Mouse (Mus musculus) C2C12 (cell line): Measurements from ENCODE around the gene 9230104L09Rik. TPM values are rescaled to one million over a fixed set of nuclear protein-coding genes. Genes with fewer than 3 reads are reported as not detected.

Experiments used
- H3K27me3 ChIP-seq: one replicate; pipeline ENCODE4 v1.6.1; 2011; ENCODE audit not compliant: control insufficient read depth, insufficient read depth, insufficient read length
- H3K36me3 ChIP-seq: one replicate; pipeline ENCODE4 v1.6.1; 2011; ENCODE audit not compliant: control insufficient read depth, insufficient read depth
- H3K4me3 ChIP-seq: one replicate; pipeline ENCODE4 v1.5.1; 2011; ENCODE audit warnings: mild to moderate bottlenecking, control low read depth; ENCODE audit not compliant: poor library complexity, insufficient read depth, severe bottlenecking
- H3K79me2 ChIP-seq: one replicate; pipeline ENCODE4 v1.6.1; 2011; ENCODE audit not compliant: control insufficient read depth, insufficient read depth
- H3K79me3 ChIP-seq: one replicate; pipeline ENCODE4 v1.6.1; 2011; ENCODE audit warnings: low read depth, control low read depth
- H3ac ChIP-seq: one replicate; pipeline ENCODE3; 2011; ENCODE audit warnings: low read depth; ENCODE audit not compliant: control insufficient read depth, insufficient read length
- CEBPB ChIP-seq: IDR thresholded peaks from one replicate; pipeline ENCODE4 v1.6.1; 2011; ENCODE audit warnings: low read depth, mild to moderate bottlenecking, control low read depth, moderate library complexity
- CTCF ChIP-seq: IDR thresholded peaks from one replicate; pipeline ENCODE4 v1.5.1; 2011; ENCODE audit not compliant: control insufficient read depth, insufficient read depth, insufficient read length
- FOSL1 ChIP-seq: IDR thresholded peaks from one replicate; pipeline ENCODE4 v1.8.0; 2011; ENCODE audit warnings: mild to moderate bottlenecking, low read length; ENCODE audit not compliant: poor library complexity, insufficient read depth, severe bottlenecking
- MAX ChIP-seq: IDR thresholded peaks from one replicate; pipeline ENCODE4 v1.6.1; 2011; ENCODE audit warnings: mild to moderate bottlenecking, control low read depth
- MYOD1 ChIP-seq: IDR thresholded peaks from one replicate; pipeline ENCODE4 v1.6.1; 2011; ENCODE audit warnings: low read depth; ENCODE audit not compliant: control insufficient read depth, insufficient read length
- MYOG ChIP-seq: IDR thresholded peaks from one replicate; pipeline ENCODE4 v1.6.1; 2011; ENCODE audit not compliant: control insufficient read depth, insufficient read length; ENCODE audit errors: extremely low read depth
- USF1 ChIP-seq: IDR thresholded peaks from one replicate; pipeline ENCODE4 v1.6.1; 2011; ENCODE audit warnings: low read depth, mild to moderate bottlenecking, control low read depth, moderate library complexity
- polyA plus RNA-seq: library from polyadenylated mRNA; unstranded; fragments of >200 nt; fragmentation: generic; extraction: Trizol; gene quantifications from one replicate; pipeline ENCODE4 v1.2.1, GENCODE M21; 2012; ENCODE audit warnings: missing spikeins

Gene 9230104L09Rik
- polyA plus RNA-seq, 1 experiment = not detected

DNA sequence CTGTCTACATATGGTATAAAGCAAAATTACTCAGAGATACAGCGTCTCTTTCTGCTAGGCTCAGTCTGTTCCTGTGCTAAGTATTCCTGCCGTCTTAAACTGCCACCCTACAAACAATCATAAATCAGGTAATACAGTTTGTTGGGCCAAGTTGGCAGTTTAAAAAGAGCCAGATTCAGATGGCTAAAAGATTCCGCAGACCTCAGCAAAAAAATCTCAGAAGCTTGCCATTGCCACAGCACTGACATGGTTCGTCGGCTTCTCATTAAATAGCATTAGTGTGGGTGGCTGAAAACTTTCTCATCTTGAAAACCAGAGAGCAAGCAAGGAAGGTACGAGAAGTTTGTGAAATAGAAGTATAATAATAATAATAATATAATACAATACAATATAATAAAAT lies 58.1 kb downstream of the 9230104L09Rik start:
- Histone ChIP-seq H3ac (no peak overlapping the region), H3K79me2 (no peaks in the 10 kb centered on the region), H3K27me3 (no peaks in the 10 kb centered on the region), H3K36me3 (no peaks in the 10 kb centered on the region), H3K4me3 (no peak overlapping the region), H3K79me3 (no peaks in the 10 kb centered on the region)
- TF ChIP-seq MYOD1 (no peak), CEBPB (no peak), CTCF (no peak)

DNA sequence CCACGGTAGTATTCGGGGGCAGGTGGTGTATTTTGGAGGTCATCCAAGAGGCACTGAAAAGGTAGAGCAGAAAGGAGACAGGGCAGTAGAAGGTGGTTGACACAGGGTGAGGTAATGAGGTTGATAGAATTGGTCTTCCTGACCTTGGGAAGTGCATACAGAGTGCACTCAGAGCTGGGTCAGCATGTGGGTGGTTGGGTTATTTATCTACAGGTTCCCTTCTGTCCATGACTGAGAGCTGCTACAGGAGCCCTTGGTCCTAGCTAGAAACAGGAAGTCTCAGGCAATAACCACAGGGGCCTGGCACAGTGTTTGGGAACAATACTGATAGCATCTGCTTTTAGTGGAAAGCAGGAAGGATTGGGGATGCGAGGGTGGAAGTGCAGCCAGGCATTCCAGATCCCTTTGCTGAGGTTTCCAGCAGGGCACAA lies 63.3 kb downstream of the 9230104L09Rik start:
- Histone ChIP-seq H3K4me3 (no peak overlapping the region), H3K27me3 (no peaks in the 10 kb centered on the region), H3K36me3 (no peaks in the 10 kb centered on the region), H3K79me2 (no peaks in the 10 kb centered on the region), H3ac (no peak overlapping the region), H3K79me3 (no peaks in the 10 kb centered on the region)
- TF ChIP-seq USF1 (no peak), CEBPB (no peak), MAX (no peak), CTCF (no peak), MYOD1 (no peak), FOSL1 (no peak), MYOG (no peak)

DNA sequence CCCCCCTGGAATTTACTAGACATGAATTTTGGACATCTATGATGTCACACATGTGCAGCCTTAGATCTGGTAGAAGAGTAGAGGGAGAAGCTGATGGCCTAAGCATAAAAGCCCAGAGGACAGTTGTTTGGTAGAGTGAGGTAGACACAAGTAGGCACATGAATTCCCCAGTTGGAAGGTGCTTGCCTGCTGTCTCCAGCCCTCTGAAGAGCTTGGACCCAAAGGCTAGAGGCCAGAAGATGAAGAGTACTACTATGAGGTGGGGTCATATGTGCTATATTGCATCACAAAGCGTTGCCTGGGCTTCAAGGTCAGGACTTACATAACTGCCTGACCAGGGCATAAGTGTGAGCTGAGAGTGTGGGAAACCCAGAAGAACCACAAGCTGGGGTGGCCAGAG lies 66.4 kb downstream of the 9230104L09Rik start, which contains the start of gene Cst8:
Gene Cst8 (plus strand): TSS at position 301 of the 400 bp plus-strand sequence.
- no peaks in the 10 kb centered on the region for H3K79me3 ChIP-seq
- H3K36me3 ChIP-seq = no peaks in the 10 kb centered on the region
- no peaks in the 10 kb centered on the region for H3K27me3 ChIP-seq
- no peaks in the 10 kb centered on the region for H3K79me2 ChIP-seq
- TF ChIP-seq CEBPB (no peak), MAX (no peak), USF1 (no peak), MYOD1 (no peak), CTCF (no peak), FOSL1 (no peak), MYOG (no peak)
- H3ac ChIP-seq = no peak within 1 kb of the TSS
- H3K4me3 ChIP-seq = no peak within 1 kb of the TSS

Other genes with a start within 250 kb of the 9230104L09Rik start
- gene Nxt1, start 192.4 kb downstream of the 9230104L09Rik start, polyA plus RNA-seq = 77.3 TPM
- 6.9 TPM for gene Gzf1, start 184.0 kb downstream of the 9230104L09Rik start, polyA plus RNA-seq
- gene Napb, start 132.6 kb downstream of the 9230104L09Rik start, polyA plus RNA-seq = 0.62 TPM
- 0.12 TPM for gene Cstl1, start 114.7 kb downstream of the 9230104L09Rik start, polyA plus RNA-seq
- gene Cst11, start 93.5 kb downstream of the 9230104L09Rik start, polyA plus RNA-seq = not detected
- gene 8030411F24Rik, start 83.0 kb downstream of the 9230104L09Rik start, polyA plus RNA-seq = not detected
- not detected for gene Cst12, start 75.7 kb downstream of the 9230104L09Rik start, polyA plus RNA-seq
- gene Cst8, start 66.3 kb downstream of the 9230104L09Rik start, polyA plus RNA-seq = not detected
- gene Cst13, start 45.0 kb downstream of the 9230104L09Rik start, polyA plus RNA-seq = not detected
- gene Cst9, start 29.9 kb downstream of the 9230104L09Rik start, polyA plus RNA-seq = 0.06 TPM
- 617 TPM for gene Cst3, start 10.7 kb upstream of the 9230104L09Rik start, polyA plus RNA-seq
- not detected for gene Gm1330, start 138.2 kb upstream of the 9230104L09Rik start, polyA plus RNA-seq
- gene Gm10750, start 152.2 kb upstream of the 9230104L09Rik start, polyA plus RNA-seq = not detected